Mouse (Mus musculus) lung, adult 2 months (tissue): ENCODE measurements around the gene Vwa5b1.

Source experiments
- CTCF ChIP-seq: fragments of 200-500 bp; IDR thresholded peaks from 2 replicates; pipeline ENCODE4 v1.5.1; 2011; ENCODE audit warnings: mild to moderate bottlenecking, low read length, control low read depth; ENCODE audit not compliant: insufficient read depth
- POLR2A ChIP-seq: fragments of 200-500 bp; IDR thresholded peaks from 2 replicates; pipeline ENCODE4 v1.6.1; 2011; ENCODE audit warnings: low read depth, mild to moderate bottlenecking, control low read depth, low read length, borderline replicate concordance; ENCODE audit errors: extremely low read depth

- no peak for TF ChIP-seq POLR2A
- TF ChIP-seq CTCF: no peak
Measured at GRCm38 (mm10) chr4:138672160-138672559, 36.5 kb upstream of the Vwa5b1 start.
